Mouse (Mus musculus) embryonic facial prominence, embryonic 13.5 days (tissue): Measurements from ENCODE around the gene Cdk11b. TPM values are rescaled to one million over a fixed set of nuclear protein-coding genes. Genes with fewer than 3 reads are reported as not detected.

ENCODE experiments used
- ATAC-seq: fragments of 200-750 bp; cut with Nextera tagmentation; 2 replicates; pipeline ENCODE4 v1.8.0; 2017; ENCODE audit warnings: low read depth; ENCODE audit not compliant: insufficient number of reproducible peaks, insufficient read depth, low FRiP score, low TSS enrichment
- H3K27ac ChIP-seq: fragments of 300-500 bp; sonication (generic); 2 replicates; pipeline ENCODE4 v1.5.1; 2015; ENCODE audit warnings: moderate library complexity, mild to moderate bottlenecking, inconsistent platforms
- H3K27me3 ChIP-seq: fragments of 300-500 bp; sonication (generic); 2 replicates; pipeline ENCODE4 v1.6.1; 2015; ENCODE audit warnings: mild to moderate bottlenecking, inconsistent platforms
- H3K36me3 ChIP-seq: fragments of 300-500 bp; sonication (generic); 2 replicates; pipeline ENCODE4 v1.6.1; 2015; ENCODE audit warnings: mild to moderate bottlenecking, inconsistent platforms
- H3K4me1 ChIP-seq: fragments of 300-500 bp; sonication (generic); 2 replicates; pipeline ENCODE4 v1.6.1; 2015; ENCODE audit warnings: inconsistent platforms
- H3K4me2 ChIP-seq: fragments of 300-500 bp; sonication (generic); 2 replicates; pipeline ENCODE4 v1.6.1; 2015; ENCODE audit warnings: moderate library complexity, mild to moderate bottlenecking, inconsistent platforms
- H3K4me3 ChIP-seq: fragments of 300-500 bp; sonication (generic); 2 replicates; pipeline ENCODE4 v1.5.1; 2015; ENCODE audit warnings: mild to moderate bottlenecking, inconsistent platforms
- H3K9ac ChIP-seq: fragments of 300-500 bp; sonication (generic); 2 replicates; pipeline ENCODE4 v1.6.1; 2015; ENCODE audit warnings: mild to moderate bottlenecking, inconsistent platforms
- H3K9me3 ChIP-seq: fragments of 300-500 bp; sonication (generic); 2 replicates; pipeline ENCODE4 v1.6.1; 2016; ENCODE audit warnings: inconsistent platforms
- WGBS: fragments of 180-500 bp; shearing (Covaris S2); methylation state at CpG from one replicate; pipeline ENCODE4 v1.1.7; 2015; ENCODE audit warnings: mixed read lengths; 5-methylcytosine and 5-hydroxymethylcytosine counted together
- polyA plus RNA-seq: library from polyadenylated mRNA; unstranded; fragments of >200 nt; fragmentation: Nextera tagmentation; extraction: Ambion mirVana; gene quantifications from 2 replicates; pipeline ENCODE4 v1.2.1, GENCODE M21; 2015

Cdk11b gene
- polyA plus RNA-seq, 1 experiment from 2014 or later: 76.4 TPM

DNA sequence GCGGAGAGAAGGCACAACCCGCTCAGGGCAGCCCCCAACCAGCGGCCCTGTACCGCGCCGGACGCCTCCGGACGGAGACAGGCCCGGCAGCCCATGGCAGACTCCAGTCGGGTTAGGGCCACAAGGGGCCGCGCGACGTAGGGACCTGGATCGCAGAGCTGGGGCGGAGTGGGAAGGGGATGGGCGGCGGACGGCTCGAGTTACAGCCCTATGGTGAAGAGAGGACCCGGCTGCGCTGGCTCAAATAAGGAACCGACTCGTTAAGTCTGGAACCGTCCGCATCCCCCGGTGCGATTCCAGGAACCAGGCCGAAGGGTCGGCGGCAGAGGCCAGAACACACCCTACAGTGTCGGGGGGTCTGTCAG, 28.4 kb downstream of the Cdk11b start, which contains the start of gene Mmp23:
TSS of gene Mmp23 (minus strand) at position 299 of the 365 bp plus-strand sequence.
- peaks cover 58% of the 10 kb centered on the region for H3K27me3 ChIP-seq
- H3K9ac ChIP-seq: peak within 1 kb of the TSS; percentile 82
- 1% methylated on average over 33 of the region's 33 CpGs for WGBS
- peaks cover 44% of the 10 kb centered on the region for H3K4me1 ChIP-seq
- peak within 1 kb of the TSS; percentile 94 for H3K4me2 ChIP-seq
- peak; percentile 18; the same call in 1 of the 2 replicates for ATAC-seq
- H3K27ac ChIP-seq: 0 out of 2 replicates have a peak within 1 kb of the TSS, but pooled peaks have one; percentile 33
- H3K36me3 ChIP-seq: peaks cover 66% of the 10 kb centered on the region
- H3K9me3 ChIP-seq: no peaks in the 10 kb centered on the region
- peak within 1 kb of the TSS; percentile 57 for H3K4me3 ChIP-seq

DNA sequence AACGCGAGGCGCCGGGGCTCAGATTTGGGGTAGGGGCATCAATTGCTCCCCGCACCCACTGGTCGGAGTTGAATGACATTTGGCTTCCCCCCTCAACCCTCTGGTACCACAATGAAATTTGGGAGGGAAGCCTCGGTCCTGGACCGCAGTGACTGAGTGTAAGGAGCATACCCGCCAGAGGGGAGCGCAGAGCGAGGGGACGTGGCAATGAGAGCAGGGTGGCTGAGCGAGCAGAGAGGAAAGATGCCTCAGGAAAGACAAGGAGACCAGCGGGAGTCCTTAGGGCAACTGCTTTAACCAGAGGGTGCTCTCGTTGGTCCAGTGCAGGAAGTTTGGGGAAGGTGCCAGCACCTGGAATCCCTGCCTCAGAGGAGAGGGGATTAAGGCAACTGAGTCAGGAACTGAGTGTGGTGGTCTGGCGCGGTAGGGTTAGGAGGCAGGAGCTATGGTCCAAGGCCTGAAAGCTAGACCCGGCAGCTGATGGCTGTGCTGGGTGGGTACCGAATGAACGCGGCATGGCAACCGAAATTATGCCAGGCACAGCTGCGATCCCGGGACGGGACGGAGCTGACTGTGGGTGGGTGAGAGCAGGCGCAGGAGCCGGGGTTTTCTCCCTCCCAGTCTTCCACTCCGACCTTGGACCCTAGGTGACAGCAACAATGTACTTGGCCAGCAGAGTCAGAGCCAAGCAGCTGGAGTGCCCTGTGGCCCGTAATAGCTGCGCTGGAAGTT, 29.0 kb downstream of the Cdk11b start:
- Histone ChIP-seq H3K4me1 (peaks cover 44% of the 10 kb centered on the region), H3K4me3 (peak overlapping the region; percentile 57), H3K27me3 (peaks cover 58% of the 10 kb centered on the region), H3K4me2 (peak overlapping the region; percentile 94), H3K36me3 (peaks cover 64% of the 10 kb centered on the region), H3K9ac (peak overlapping the region; percentile 82), H3K9me3 (no peaks in the 10 kb centered on the region), H3K27ac (0 out of 2 replicates have a peak overlapping the region, but pooled peaks have one; percentile 33)
- ATAC-seq: no peak
- under 1% methylated on average over 31 of the region's 31 CpGs for WGBS

DNA sequence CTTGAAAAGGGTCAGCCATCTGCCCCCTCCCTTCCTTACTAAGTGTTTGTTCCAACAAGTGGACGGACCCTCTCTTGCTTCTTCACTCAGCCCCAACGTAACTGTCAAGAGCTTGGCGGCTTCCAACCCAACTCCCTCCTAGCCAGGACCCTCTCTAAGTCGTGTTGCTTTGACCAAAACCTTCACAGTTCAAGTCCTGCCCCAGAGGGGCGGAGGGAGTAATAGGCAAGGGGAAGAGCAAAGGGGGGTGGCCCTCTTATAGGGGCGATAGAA, 29.5 kb downstream of the Cdk11b start:
- Histone ChIP-seq H3K9ac (peak overlapping the region; percentile 82), H3K4me1 (peaks cover 44% of the 10 kb centered on the region), H3K36me3 (peaks cover 63% of the 10 kb centered on the region), H3K9me3 (no peaks in the 10 kb centered on the region), H3K27ac (no peak overlapping the region), H3K27me3 (peaks cover 58% of the 10 kb centered on the region), H3K4me3 (peak overlapping the region; percentile 57), H3K4me2 (peak overlapping the region; percentile 94)
- ATAC-seq: no peak
- 1% methylated on average over 6 of the region's 6 CpGs for WGBS

DNA sequence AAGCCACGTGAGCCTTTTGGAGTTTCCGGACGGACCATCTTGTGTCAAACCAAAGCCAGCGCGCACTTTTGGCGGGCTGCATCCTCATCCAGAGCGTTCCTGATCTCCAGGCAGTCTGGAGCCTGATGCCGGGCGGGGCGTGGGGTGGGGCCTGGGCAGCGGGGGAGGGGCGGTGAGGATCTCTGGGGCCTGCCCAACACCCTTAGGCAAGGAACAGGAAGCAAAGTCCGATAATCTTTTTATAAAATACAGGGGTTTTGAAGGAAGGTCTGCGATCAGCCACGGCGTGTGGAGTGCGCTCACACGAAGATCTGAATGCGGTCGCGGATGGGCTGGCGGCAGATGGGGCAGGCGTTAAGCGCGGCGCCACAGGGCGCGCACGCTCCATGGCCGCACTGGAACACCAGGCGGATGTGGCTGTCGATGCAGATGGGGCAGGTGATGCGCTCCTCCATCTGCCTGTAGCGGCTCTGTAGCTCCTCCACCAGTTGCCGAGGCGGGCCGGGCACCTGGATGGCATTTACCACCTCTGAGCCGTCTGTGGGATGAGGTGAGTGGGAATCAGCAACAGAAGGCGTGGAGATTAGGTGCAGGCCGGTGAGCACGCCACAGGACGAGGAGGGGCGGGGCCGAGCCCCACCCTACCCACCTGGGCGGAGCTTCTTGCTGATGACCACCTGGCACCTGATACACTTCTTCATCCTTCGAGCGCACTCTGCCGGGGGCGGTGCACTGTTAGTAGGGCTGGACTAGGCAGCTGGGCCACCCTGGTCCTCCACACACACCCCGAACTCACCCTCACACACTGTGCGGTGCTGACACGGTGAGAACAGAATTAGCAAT, 30.0 kb downstream of the Cdk11b start:
- 1% methylated on average over 52 of the region's 52 CpGs for WGBS
- Histone ChIP-seq H3K4me2 (peak overlapping the region; percentile 94), H3K4me3 (peak overlapping the region; percentile 57), H3K27me3 (peaks cover 58% of the 10 kb centered on the region), H3K9me3 (no peaks in the 10 kb centered on the region), H3K36me3 (peaks cover 63% of the 10 kb centered on the region), H3K4me1 (peaks cover 44% of the 10 kb centered on the region), H3K9ac (peak overlapping the region; percentile 82), H3K27ac (0 out of 2 replicates have a peak overlapping the region, but pooled peaks have one; percentile 33)
- ATAC-seq: peak; percentile 68; the same call in 1 of the 2 replicates

DNA sequence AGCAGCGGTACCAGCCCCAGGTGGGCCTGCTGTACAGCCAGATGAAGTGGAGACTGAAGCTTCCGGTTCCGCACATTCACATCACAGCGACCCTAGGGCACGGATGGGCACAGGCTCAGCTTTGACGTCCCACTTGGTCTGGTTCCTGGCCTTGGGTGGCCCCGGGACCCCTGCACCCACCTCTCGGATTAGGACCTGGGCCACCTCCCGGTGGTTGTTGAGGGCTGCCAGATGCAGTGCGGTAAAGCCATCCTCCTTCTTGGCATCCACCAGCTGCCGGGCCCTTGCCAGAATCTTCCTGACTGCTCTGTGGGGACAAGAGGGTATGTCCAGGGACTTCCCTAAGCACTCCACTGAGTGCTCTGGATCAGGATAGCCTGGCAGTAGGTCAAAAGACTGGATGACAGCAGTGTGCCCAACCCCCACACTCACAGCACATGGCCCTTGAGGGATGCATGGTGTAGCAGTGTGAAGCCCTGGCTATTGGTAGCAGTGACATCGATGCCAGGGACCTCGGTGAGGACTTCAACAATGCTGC, 31.6 kb downstream of the Cdk11b start:
- Histone ChIP-seq H3K9ac (no peak overlapping the region), H3K27ac (no peak overlapping the region), H3K4me2 (no peak overlapping the region), H3K27me3 (peaks cover 54% of the 10 kb centered on the region), H3K4me3 (no peak overlapping the region), H3K9me3 (no peaks in the 10 kb centered on the region), H3K4me1 (peaks cover 43% of the 10 kb centered on the region), H3K36me3 (peaks cover 61% of the 10 kb centered on the region)
- 89% methylated on average over 13 of the region's 13 CpGs for WGBS
- ATAC-seq: no peak

DNA sequence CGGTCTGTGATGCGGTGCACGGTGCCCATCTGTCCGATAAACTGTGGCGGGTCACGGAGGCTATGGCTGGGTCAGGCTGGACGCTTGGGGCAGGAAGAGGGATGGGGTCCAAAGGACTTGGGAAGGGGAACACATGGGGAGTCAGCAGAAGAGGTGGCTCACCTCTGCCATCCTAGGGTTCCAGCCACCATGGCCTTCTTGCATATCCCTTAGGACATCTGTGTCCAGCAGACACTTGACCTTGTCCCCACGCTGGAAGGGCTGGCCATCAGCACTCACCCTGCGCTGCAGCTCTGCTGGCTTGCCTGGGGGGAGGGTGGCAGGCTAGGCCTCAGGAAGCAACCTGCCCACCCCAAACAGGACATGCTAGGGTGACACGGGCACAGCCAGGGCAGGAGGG, 34.3 kb downstream of the Cdk11b start:
- 92% methylated on average over 10 of the region's 10 CpGs for WGBS
- Histone ChIP-seq H3K4me1 (peaks cover 16% of the 10 kb centered on the region), H3K9ac (no peak overlapping the region), H3K4me2 (no peak overlapping the region), H3K27me3 (peaks cover 27% of the 10 kb centered on the region), H3K9me3 (no peaks in the 10 kb centered on the region), H3K36me3 (peaks cover 75% of the 10 kb centered on the region), H3K4me3 (no peak overlapping the region), H3K27ac (no peak overlapping the region)
- ATAC-seq: no peak

DNA sequence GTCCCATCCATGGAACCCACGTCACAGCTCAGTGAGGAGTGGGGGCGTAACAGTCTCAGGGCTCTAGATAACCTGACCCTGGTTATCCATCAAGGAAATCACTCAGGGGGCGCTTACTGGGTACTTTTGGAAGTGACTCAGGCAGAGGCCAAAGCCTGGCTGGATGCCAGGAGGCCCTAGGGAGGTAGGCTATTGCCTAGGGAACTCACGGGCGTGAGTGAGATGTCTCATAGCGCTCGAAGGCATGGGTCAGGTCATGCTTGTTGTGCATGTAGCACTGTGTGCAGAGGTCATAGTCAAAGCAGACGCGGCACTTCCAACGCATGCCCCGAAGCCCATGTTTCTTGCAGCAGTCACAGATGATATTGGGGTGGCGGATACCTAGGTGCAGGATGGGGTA, 36.0 kb downstream of the Cdk11b start:
- peaks cover 85% of the 10 kb centered on the region for H3K36me3 ChIP-seq
- ATAC-seq: no peak
- WGBS: 88% methylated on average over 12 of the region's 12 CpGs
- no peak overlapping the region for H3K4me2 ChIP-seq
- H3K4me1 ChIP-seq: no peaks in the 10 kb centered on the region
- peaks cover 10% of the 10 kb centered on the region for H3K27me3 ChIP-seq
- H3K4me3 ChIP-seq: no peak overlapping the region
- H3K27ac ChIP-seq: no peak overlapping the region
- no peaks in the 10 kb centered on the region for H3K9me3 ChIP-seq
- H3K9ac ChIP-seq: 0 out of 2 replicates have a peak overlapping the region, but pooled peaks have one; percentile 4

DNA sequence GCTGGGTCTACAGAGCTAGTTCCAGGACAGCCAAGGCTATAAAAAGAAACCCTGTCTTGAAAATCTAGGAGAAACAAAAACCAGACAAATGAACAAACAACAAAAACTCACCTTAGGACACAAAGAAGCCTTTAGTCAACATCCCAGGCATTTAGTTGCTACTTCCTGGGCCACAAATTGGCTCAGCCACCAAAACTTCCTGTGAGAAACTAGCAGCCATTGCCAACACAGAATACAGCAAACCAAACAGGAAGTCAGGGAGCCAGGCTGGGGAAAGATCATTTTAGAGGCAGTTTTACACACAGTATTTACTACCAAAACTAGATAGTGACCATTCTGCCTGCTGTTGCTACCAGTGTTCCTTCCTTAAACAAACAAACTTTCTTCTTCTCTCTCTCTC, 42.2 kb downstream of the Cdk11b start:
- peaks cover 38% of the 10 kb centered on the region for H3K36me3 ChIP-seq
- ATAC-seq: no peak
- no peaks in the 10 kb centered on the region for H3K9me3 ChIP-seq

DNA sequence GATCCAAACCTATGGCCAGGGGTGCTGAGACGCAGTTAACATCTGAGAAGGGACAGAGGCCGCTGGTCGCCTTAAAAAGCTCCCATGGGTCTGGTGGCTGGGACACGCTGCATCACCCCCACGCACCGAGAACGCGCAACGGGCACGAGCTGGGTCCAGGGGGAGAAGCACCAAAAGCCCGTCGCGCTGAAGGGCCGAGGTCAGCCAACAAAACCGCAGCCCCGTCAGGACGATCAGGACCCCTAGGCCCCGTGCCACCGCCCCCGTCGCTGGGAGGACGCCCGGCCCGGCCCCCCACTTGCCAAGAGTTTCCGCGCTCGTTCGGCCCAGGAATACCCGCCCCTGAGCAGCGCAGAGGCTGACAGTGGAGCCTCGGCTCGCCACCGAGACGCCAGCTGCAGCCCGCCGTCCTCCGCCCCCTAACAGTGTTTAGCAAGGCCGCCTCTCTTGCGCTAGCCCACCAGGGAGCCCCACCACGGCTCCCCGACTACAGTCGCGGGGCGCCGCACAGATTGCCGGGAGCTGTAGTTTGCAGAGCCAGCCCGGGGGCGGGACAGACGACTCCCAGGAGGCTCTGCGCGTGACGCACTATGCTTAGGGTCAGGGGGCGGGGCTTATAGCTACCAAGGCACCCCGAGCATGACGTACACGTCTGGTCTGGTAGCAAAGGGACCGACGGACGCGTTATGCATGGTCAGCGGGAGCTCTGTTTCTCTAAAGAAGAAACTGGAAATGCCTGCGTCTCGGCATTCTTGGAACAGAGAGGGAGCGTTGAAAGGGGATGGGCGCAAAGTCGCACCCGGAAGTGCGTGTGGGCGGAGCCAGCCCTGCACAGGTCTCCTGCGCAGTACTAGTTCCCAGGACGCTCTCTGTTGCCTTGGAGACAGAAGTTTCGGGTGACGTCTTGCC, 44.3 kb downstream of the Cdk11b start, which contains the start of gene Mib2:
TSS of gene Mib2 (minus strand) at position 510 of the 909 bp plus-strand sequence.
- ATAC-seq: peak; percentile 99
- Histone ChIP-seq H3K4me3 (peak within 1 kb of the TSS; percentile 91), H3K36me3 (peaks cover 24% of the 10 kb centered on the region), H3K27me3 (no peaks in the 10 kb centered on the region), H3K9ac (peak within 1 kb of the TSS; percentile 93), H3K9me3 (no peaks in the 10 kb centered on the region), H3K4me2 (peak within 1 kb of the TSS; percentile 86), H3K27ac (peak within 1 kb of the TSS; percentile 88), H3K4me1 (peaks cover 7% of the 10 kb centered on the region)
- under 1% methylated on average over 73 of the region's 73 CpGs for WGBS

More for the DNA sequence above, 42.2 kb downstream of the Cdk11b start:
- Histone ChIP-seq H3K4me2 (no peak overlapping the region), H3K4me3 (no peak overlapping the region), H3K4me1 (peaks cover 7% of the 10 kb centered on the region), H3K9ac (no peak overlapping the region), H3K27ac (no peak overlapping the region), H3K27me3 (no peaks in the 10 kb centered on the region)

DNA sequence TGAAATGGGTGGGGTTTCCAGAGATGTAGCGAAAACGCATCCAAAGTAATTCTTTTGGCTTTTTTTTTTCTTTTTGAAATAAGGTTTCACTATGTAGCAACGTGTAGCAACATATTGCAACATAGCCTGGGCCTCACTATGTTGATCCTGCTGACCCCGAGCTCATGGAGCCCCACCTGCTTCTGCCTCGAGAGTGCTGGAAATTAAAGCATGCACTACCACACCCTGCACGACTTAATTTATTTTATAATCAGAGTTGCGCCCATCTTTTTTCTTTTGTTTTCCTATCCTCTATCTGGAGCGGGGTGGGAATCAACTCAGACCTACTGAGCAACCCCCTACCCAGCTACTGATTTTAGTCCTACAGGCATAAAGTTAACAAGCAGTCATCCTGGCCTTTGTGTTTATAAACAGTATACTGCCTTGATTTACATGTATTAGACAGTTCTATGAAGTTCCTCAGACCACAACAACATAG, 45.0 kb downstream of the Cdk11b start:
- peak overlapping the region; percentile 86 for H3K4me2 ChIP-seq
- peak overlapping the region; percentile 91 for H3K4me3 ChIP-seq
- no peaks in the 10 kb centered on the region for H3K9me3 ChIP-seq
- WGBS: 1% methylated on average over 8 of the region's 8 CpGs
- H3K9ac ChIP-seq: no peak overlapping the region; the same call in 1 of the 2 replicates
- peaks cover 7% of the 10 kb centered on the region for H3K4me1 ChIP-seq
- no peak overlapping the region; the same call in 1 of the 2 replicates for H3K27ac ChIP-seq
- peaks cover 17% of the 10 kb centered on the region for H3K36me3 ChIP-seq
- no peak for ATAC-seq
- no peaks in the 10 kb centered on the region for H3K27me3 ChIP-seq
